Mouse (Mus musculus) lung, adult 10 weeks (tissue): ENCODE data around the gene Gm17654. TPM values are rescaled to one million over a fixed set of nuclear protein-coding genes. Genes with fewer than 3 reads are reported as not detected.

Experiments
- polyA plus RNA-seq: library from polyadenylated mRNA; stranded (reverse); fragments of 350-450 nt; fragmentation: Illumina TruSeq; extraction: RNeasy Lipid Tissue Mini Kit (QIAGEN cat#74804); gene quantifications from one replicate; pipeline ENCODE4 v1.2.3, GENCODE M21; 2014; ENCODE audit warnings: low read depth, low replicate concordance; ENCODE audit not compliant: insufficient read depth

The Gm17654 gene
- polyA plus RNA-seq: not detected

DNA sequence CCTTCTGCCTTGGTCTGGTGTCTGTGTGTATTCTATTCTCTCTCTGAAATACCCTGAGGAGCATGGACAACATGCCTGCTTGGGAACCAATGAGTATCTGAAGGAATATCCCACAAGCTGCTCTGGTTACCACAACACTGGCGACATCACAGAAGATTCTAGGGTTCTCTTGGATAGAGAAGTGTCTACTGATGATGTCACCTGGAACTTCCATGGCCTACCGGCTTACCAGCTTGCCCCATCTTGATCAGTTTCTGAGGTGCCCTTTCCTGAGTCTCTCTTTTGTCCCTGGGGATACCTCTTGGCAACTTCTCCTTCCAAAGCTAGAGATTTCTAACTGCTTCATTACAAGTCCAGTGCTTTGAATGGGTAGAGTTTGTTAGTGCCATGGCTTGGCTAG, at the start of gene Gm17654:
Gene Gm17654 (minus strand): TSS at position 101 of the 400 bp plus-strand sequence.

DNA sequence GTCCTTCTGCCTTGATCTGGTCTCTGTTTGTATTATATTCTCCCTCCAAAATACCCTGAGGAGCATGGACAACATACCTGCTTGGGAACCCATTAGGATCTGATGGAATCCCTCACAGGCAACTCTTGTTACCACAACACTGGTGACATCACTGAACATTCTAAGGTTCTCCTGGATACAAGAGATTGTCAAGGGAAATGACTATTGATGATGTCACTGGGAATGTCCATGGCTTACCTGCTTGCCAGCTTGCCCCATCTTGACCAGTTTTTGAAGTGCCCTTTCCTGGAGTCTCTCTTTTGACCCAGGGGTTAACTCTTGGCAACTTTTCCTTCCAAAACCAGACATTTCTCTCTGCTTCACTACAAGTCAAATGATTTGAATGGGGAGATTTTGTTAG, 29.0 kb upstream of the Gm17654 start, which contains the start of gene Gm10375:
Gene Gm10375 (minus strand): TSS at position 101 of the 400 bp plus-strand sequence.

DNA sequence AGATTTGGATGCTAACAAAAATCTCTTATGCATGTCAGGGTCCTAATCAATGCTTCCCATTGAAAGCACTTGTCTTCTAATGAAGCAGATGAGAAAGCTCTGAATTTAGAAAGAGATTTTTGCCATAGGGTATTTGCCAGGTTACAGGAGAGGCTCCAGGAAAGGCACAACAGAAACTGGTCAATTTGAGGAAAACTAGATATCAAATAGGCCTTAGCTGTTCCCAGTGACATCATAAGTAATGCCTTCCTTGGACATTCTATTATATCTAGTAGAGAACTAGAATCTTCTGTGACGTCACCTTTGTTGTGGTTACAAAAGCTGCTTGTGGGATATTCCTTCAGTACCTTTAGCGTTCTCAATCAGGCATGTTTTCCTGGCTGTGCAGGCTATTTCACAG, 35.7 kb downstream of the Gm17654 start, which contains the start of gene Gm5799:
Gene Gm5799 (plus strand): TSS at position 301 of the 400 bp plus-strand sequence.

Other genes starting within 250 kb of the Gm17654 start
- gene 1700001F09Rik, start 231.3 kb downstream of the Gm17654 start, polyA plus RNA-seq: not detected
- not detected for gene Gm8138, start 162.8 kb downstream of the Gm17654 start, polyA plus RNA-seq
- not detected for gene Gm5799, start 35.6 kb downstream of the Gm17654 start, polyA plus RNA-seq
- not detected for gene Gm10375, start 28.9 kb upstream of the Gm17654 start, polyA plus RNA-seq
- gene Gm8165, start 98.1 kb upstream of the Gm17654 start, polyA plus RNA-seq: not detected
- gene Gm7324, start 118.7 kb upstream of the Gm17654 start, polyA plus RNA-seq: 0.62 TPM
- not detected for gene Gm16506, start 148.3 kb upstream of the Gm17654 start, polyA plus RNA-seq
- gene Gm6526, start 168.7 kb upstream of the Gm17654 start, polyA plus RNA-seq: not detected
- not detected for gene Gm8180, start 205.6 kb upstream of the Gm17654 start, polyA plus RNA-seq